Mouse (Mus musculus) neural tube, embryonic 14.5 days (tissue): ENCODE measurements around the gene Ranbp1. TPM values are rescaled to one million over a fixed set of nuclear protein-coding genes. Genes with fewer than 3 reads are reported as not detected.

Source experiments
- ATAC-seq: fragments of 200-750 bp; cut with Nextera tagmentation; 2 replicates; pipeline ENCODE4 v1.8.0; 2017; ENCODE audit warnings: low read depth, mild to moderate bottlenecking, moderate TSS enrichment, moderate library complexity
- H3K27ac ChIP-seq: fragments of 300-500 bp; sonication (generic); 2 replicates; pipeline ENCODE4 v1.5.1; 2014; ENCODE audit warnings: low read depth, mild to moderate bottlenecking, control low read depth, low read length, moderate library complexity, mixed read lengths
- H3K27me3 ChIP-seq: fragments of 300-500 bp; sonication (generic); 2 replicates; pipeline ENCODE4 v1.6.1; 2014; ENCODE audit warnings: low read length; ENCODE audit not compliant: control insufficient read depth, insufficient read depth
- H3K36me3 ChIP-seq: fragments of 300-500 bp; sonication (generic); 2 replicates; pipeline ENCODE4 v1.6.1; 2014; ENCODE audit warnings: low read length, mixed read lengths; ENCODE audit not compliant: control insufficient read depth, insufficient read depth
- H3K4me1 ChIP-seq: fragments of 300-500 bp; sonication (generic); 2 replicates; pipeline ENCODE4 v1.6.1; 2014; ENCODE audit warnings: low read length; ENCODE audit not compliant: control insufficient read depth, insufficient read depth
- H3K4me2 ChIP-seq: fragments of 300-500 bp; sonication (generic); 2 replicates; pipeline ENCODE4 v1.6.1; 2014; ENCODE audit warnings: mild to moderate bottlenecking, low read depth, low read length, control low read depth
- H3K4me3 ChIP-seq: fragments of 300-500 bp; sonication (generic); 2 replicates; pipeline ENCODE4 v1.5.1; 2014; ENCODE audit warnings: low read depth, low read length, control low read depth, mixed read lengths
- H3K9ac ChIP-seq: fragments of 300-500 bp; sonication (generic); replicated peaks from 2 replicates; pipeline ENCODE4 v1.6.1; 2014; ENCODE audit warnings: low read depth, mild to moderate bottlenecking, control low read depth, low read length, mixed read lengths
- H3K9me3 ChIP-seq: fragments of 300-500 bp; sonication (generic); 2 replicates; pipeline ENCODE4 v1.6.1; 2016; ENCODE audit warnings: low read length; ENCODE audit not compliant: control insufficient read depth
- WGBS: fragments of 180-500 bp; shearing (Covaris S2); extraction: QIAGEN DNeasy Blood & Tissue Kit; methylation state at CpG from one replicate; pipeline ENCODE4 v1.1.7; 2014; 5-methylcytosine and 5-hydroxymethylcytosine counted together
- polyA plus RNA-seq: library from polyadenylated mRNA; unstranded; fragments of >200 nt; fragmentation: Nextera tagmentation; extraction: Ambion mirVana; gene quantifications from 2 replicates; pipeline ENCODE4 v1.2.1, GENCODE M21; 2014

Ranbp1 gene
- polyA plus RNA-seq, 1 experiment from 2014 or later, result 400 TPM

DNA sequence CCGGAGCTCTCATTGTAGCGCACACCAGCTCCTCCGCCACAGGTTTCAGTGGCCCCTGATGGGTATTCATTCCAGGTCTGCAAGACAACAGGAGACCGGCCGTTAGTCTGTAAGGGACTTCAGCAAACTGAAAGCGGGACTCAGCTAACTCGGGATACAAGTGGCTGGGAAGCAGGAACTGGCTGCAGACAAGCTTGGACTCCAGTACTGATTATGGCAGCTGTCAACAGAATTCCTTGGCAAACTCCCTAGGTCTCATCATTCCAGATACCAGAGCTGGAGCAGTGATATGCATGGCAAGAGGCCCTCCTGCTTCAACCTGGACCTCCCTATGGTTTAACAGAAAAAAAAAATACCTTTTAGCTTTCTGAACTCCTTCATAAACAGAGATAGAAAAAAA, 33.7 kb downstream of the Ranbp1 start:
- Histone ChIP-seq H3K9ac (peak overlapping the region; percentile 41; the same call in 1 of the 2 replicates), H3K4me1 (peaks cover 33% of the 10 kb centered on the region), H3K9me3 (no peaks in the 10 kb centered on the region), H3K27me3 (no peaks in the 10 kb centered on the region), H3K4me3 (peak overlapping the region; percentile 19; the same call in 1 of the 2 replicates), H3K4me2 (peak overlapping the region; percentile 42), H3K36me3 (no peaks in the 10 kb centered on the region), H3K27ac (peak overlapping the region; percentile 79)
- ATAC-seq, result no peak
- WGBS, result 64% methylated on average over 7 of the region's 7 CpGs

GRCm38 (mm10) chr16:18213689-18214088, 34.8 kb downstream of the Ranbp1 start:
- Histone ChIP-seq H3K27me3 (no peaks in the 10 kb centered on the region), H3K9ac (0 out of 2 replicates have a peak overlapping the region, but pooled peaks have one; percentile 41), H3K36me3 (no peaks in the 10 kb centered on the region), H3K4me3 (peak overlapping the region; percentile 22; the same call in 1 of the 2 replicates), H3K4me2 (peak overlapping the region; percentile 42), H3K4me1 (peaks cover 33% of the 10 kb centered on the region), H3K9me3 (no peaks in the 10 kb centered on the region), H3K27ac (peak overlapping the region; percentile 79)
- peak; percentile 91 for ATAC-seq
- WGBS, result 12% methylated on average over 6 of the region's 6 CpGs

DNA sequence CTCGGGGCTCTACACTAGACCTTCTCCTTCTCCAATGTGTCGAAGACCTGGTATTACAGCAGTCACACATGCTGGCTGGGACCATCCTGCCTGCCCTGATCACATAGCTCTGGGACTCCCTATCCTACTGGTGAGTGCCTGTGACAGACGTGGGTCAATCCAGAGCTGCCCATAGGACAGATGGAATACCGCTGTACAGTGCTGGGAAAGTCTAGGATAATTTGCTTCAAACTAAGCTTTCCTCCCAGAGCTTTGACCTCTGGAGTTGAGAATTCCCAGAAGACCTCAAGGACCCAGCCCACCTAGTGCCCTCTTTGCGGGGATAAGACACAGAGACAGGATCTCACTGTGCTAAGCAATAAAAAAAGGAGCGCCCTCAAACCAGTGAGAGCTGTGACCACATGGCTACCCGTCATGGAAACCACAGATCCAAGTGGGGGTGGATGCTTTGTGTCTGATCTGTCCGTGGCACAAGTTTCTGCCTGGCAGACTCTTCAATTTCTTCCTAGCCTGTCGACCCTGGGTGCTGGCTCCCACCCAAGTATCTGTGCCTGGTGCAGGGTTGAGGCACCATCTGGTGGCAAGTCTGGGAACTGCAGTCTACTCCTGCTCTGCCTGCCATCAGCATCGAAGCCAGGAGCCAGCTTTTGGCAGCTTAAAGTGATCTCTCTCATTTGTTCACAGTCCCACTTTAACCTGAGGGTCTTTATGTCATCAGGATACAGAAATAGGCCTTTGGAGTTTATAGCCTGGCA, 36.9 kb downstream of the Ranbp1 start:
- Histone ChIP-seq H3K9me3 (no peaks in the 10 kb centered on the region), H3K9ac (no peak overlapping the region), H3K27me3 (no peaks in the 10 kb centered on the region), H3K4me3 (no peak overlapping the region), H3K4me1 (peaks cover 33% of the 10 kb centered on the region), H3K36me3 (no peaks in the 10 kb centered on the region), H3K4me2 (no peak overlapping the region), H3K27ac (no peak overlapping the region)
- 48% methylated on average over 10 of the region's 10 CpGs for WGBS
- ATAC-seq, result 0 out of 2 replicates have a peak, but pooled peaks have one; percentile 5

- 25% methylated on average over 8 of the region's 8 CpGs for WGBS
- no peak overlapping the region for H3K27ac ChIP-seq
- no peak overlapping the region for H3K4me2 ChIP-seq
- H3K4me1 ChIP-seq, result peaks cover 33% of the 10 kb centered on the region
- H3K4me3 ChIP-seq, result no peak overlapping the region
- no peaks in the 10 kb centered on the region for H3K27me3 ChIP-seq
- no peaks in the 10 kb centered on the region for H3K9me3 ChIP-seq
- no peaks in the 10 kb centered on the region for H3K36me3 ChIP-seq
- no peak for ATAC-seq
- no peak overlapping the region for H3K9ac ChIP-seq
These were observed 37.7 kb downstream of the Ranbp1 start for GRCm38 (mm10) chr16:18210701-18211416.

DNA sequence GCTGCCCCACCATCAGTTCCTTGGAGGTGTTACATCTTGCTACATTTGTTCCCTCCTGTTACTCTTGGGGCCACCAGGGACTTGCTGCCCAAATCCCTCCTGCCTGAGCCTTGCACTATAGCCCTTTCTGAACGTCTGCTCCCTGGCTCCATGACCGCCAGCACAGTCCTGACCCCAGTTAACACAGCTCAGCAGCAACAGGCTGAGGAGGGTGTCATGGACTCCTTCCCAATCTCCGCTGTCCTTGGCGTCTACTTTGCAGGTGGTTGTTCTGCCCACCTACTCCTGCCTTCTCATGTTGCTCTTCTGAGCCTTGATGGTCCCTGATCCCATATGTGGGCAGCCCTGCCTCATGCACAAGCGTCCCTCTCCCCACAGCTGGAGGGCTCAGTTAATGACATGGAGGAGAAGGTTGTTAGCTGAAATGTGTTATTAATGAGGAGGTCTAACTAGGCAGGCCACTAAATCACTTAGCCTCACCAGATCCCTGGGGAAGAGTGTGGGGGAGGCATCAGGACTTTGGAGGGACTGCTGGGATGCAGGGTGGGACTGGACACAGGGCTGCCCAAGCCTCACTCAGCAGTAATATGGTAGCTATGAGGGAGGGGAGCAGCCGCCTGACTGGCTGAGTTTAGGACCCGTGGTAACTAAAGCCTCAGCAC, 45.0 kb downstream of the Ranbp1 start:
- H3K9ac ChIP-seq, result no peak overlapping the region
- no peaks in the 10 kb centered on the region for H3K27me3 ChIP-seq
- 43% methylated on average over 7 of the region's 7 CpGs for WGBS
- H3K4me2 ChIP-seq, result no peak overlapping the region
- H3K27ac ChIP-seq, result no peak overlapping the region
- no peaks in the 10 kb centered on the region for H3K36me3 ChIP-seq
- H3K4me1 ChIP-seq, result peaks cover 25% of the 10 kb centered on the region
- ATAC-seq, result no peak
- H3K9me3 ChIP-seq, result no peaks in the 10 kb centered on the region
- no peak overlapping the region for H3K4me3 ChIP-seq

- no peak for ATAC-seq
- Histone ChIP-seq H3K27me3 (no peaks in the 10 kb centered on the region), H3K4me1 (peaks cover 38% of the 10 kb centered on the region), H3K4me2 (no peak overlapping the region), H3K4me3 (no peak overlapping the region), H3K9me3 (no peaks in the 10 kb centered on the region), H3K36me3 (no peaks in the 10 kb centered on the region), H3K9ac (no peak overlapping the region), H3K27ac (no peak overlapping the region)
- 92% methylated on average over 1 of the region's 1 CpGs for WGBS
These were observed 46.5 kb downstream of the Ranbp1 start for GRCm38 (mm10) chr16:18202061-18202460.

DNA sequence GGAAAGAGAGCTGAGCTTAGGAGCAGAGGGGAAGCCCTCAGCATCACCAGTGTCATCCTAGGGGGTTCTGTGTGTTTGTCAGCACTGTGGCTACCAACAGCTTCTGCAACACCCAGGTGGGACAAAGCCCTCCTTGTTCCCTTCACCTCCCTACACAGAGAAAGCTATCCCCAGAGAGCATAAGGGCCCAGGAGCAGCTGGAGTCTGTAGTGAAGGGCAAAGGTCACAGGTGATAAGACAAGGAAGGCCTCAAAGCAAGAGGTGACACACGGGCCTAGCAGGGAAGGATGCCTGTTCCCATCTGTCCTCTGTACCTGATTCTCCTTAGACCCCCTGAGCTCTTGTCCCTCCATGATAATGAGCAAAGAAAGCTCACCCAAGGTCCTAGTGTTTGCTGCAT, 46.9 kb downstream of the Ranbp1 start:
- ATAC-seq, result no peak
- H3K4me1 ChIP-seq, result peaks cover 42% of the 10 kb centered on the region
- no peaks in the 10 kb centered on the region for H3K27me3 ChIP-seq
- no peaks in the 10 kb centered on the region for H3K9me3 ChIP-seq
- 63% methylated on average over 1 of the region's 1 CpGs for WGBS
- no peak overlapping the region for H3K4me3 ChIP-seq
- no peak overlapping the region for H3K27ac ChIP-seq
- no peak overlapping the region for H3K4me2 ChIP-seq
- H3K36me3 ChIP-seq, result no peaks in the 10 kb centered on the region
- no peak overlapping the region for H3K9ac ChIP-seq

- H3K4me2 ChIP-seq, result no peak overlapping the region
- H3K4me1 ChIP-seq, result peaks cover 49% of the 10 kb centered on the region
- H3K36me3 ChIP-seq, result no peaks in the 10 kb centered on the region
- 77% methylated on average over 2 of the region's 2 CpGs for WGBS
- H3K4me3 ChIP-seq, result no peak overlapping the region
- no peaks in the 10 kb centered on the region for H3K27me3 ChIP-seq
- H3K9me3 ChIP-seq, result no peaks in the 10 kb centered on the region
- no peak overlapping the region for H3K9ac ChIP-seq
- peak overlapping the region; percentile 71; the same call in 1 of the 2 replicates for H3K27ac ChIP-seq
- no peak for ATAC-seq
These were observed 48.5 kb downstream of the Ranbp1 start for GRCm38 (mm10) chr16:18200062-18200461.
